Mouse (Mus musculus) embryonic fibroblast, embryonic 13.5 days (primary cell): ENCODE data around the gene Susd3.

ENCODE experiments used
- CTCF ChIP-seq: IDR thresholded peaks from 2 replicates; pipeline ENCODE4 v1.5.1; 2011; ENCODE audit warnings: mild to moderate bottlenecking, control low read depth, low read length, moderate library complexity, borderline replicate concordance; ENCODE audit not compliant: insufficient read depth
- POLR2A ChIP-seq: IDR thresholded peaks from 2 replicates; pipeline ENCODE4 v1.6.1; 2011; ENCODE audit warnings: low read depth, mild to moderate bottlenecking, control low read depth, low read length, moderate library complexity

GRCm38 (mm10) chr13:49213531-49213932, 35.0 kb downstream of the Susd3 start:
- no peak for TF ChIP-seq CTCF
- TF ChIP-seq POLR2A, result no peak
